In the genomic region with DNA sequence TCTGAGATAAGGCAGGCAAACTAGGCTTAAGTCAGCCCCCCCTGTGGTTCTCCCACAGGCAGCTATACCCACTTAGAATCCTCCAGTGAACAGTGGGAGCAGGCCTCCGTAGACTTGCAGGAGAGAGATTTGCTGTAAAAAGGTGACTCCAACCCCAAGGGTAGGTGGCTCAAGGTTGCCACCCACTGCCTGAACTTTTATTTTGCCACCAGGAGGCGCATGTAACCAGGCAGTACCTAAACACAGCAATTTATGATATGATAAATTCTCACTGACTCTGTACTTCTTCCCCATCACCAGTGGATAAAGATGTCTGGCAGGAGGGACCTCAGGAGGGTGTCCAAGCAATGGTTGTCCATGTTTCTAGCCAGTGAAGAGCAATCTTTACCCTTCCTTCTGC, we compare ENCODE assay signal across 13 mouse cellular contexts. TPM values are rescaled to one million over a fixed set of nuclear protein-coding genes. Genes with fewer than 3 reads are reported as not detected.
DNase-seq lines count a peak whose midpoint lies in the region; ATAC-seq and TF ChIP-seq lines count a peak whose summit lies in the region.
"Had no signal": no experiment of that assay in that cellular context is flagged by ENCODE, and none has a peak within 500 bp of the region (broad histone marks: within the 10 kb centered on the region; RNA-seq: fewer than 3 reads in every experiment).

No protein-coding gene starts in this region.

- no peaks in the 10 kb centered on the region for H3K27me3 ChIP-seq in cerebellum, adult 2 months (ENCODE audit: control insufficient read depth, insufficient read depth, low read length)
- H3K27me3 ChIP-seq in liver, adult 2 months (ENCODE audit: control insufficient read depth, insufficient read depth, low read length): no peaks in the 10 kb centered on the region
- H3K27me3 ChIP-seq in liver, embryonic 11.5 days (replicated peaks; ENCODE audit: control insufficient read depth, insufficient read depth, low read length): no peaks in the 10 kb centered on the region

- no peaks in the 10 kb centered on the region for H3K9me3 ChIP-seq in liver, embryonic 11.5 days (ENCODE audit: control insufficient read depth, low read length)
- H3K9me3 ChIP-seq: heart, embryonic 13.5 days had no signal

- H3K4me1 ChIP-seq in cerebellum, adult 2 months (ENCODE audit: control insufficient read depth, insufficient read depth, low read length): peaks cover 14% of the 10 kb centered on the region
- H3K4me1 ChIP-seq in liver, adult 2 months (ENCODE audit: control insufficient read depth, insufficient read depth, low read length): no peaks in the 10 kb centered on the region
- H3K4me1 ChIP-seq in liver, embryonic 11.5 days (replicated peaks; ENCODE audit: control insufficient read depth, insufficient read depth, low read length): no peaks in the 10 kb centered on the region
- H3K4me1 ChIP-seq: heart, embryonic 13.5 days had no signal

- TF ChIP-seq CTCF in cerebellum, adult 2 months (IDR thresholded peaks at IDR 0.05; ENCODE audit: borderline replicate concordance, insufficient read depth, low read depth, low read length): peak; percentile 24; the same call in 1 of the 2 replicates
- peak; percentile 14; the same call in 1 of the 2 replicates for TF ChIP-seq CTCF in liver, adult 2 months (IDR thresholded peaks at IDR 0.05; ENCODE audit: low read depth, low read length)

- H3K4me2 ChIP-seq in liver, embryonic 11.5 days: no peak overlapping the region
- H3K4me2 ChIP-seq: heart, embryonic 13.5 days; midbrain, embryonic 11.5 days had no signal

- no peaks in the 10 kb centered on the region for H3K36me3 ChIP-seq in liver, adult 2 months (ENCODE audit: control insufficient read depth, insufficient read depth, low read length)
- no peaks in the 10 kb centered on the region for H3K36me3 ChIP-seq in liver, embryonic 11.5 days (ENCODE audit: control insufficient read depth, insufficient read depth, low read length)
- H3K36me3 ChIP-seq: heart, embryonic 13.5 days had no signal

- DNase-seq in cerebellum, adult 2 months: no peak
- no peak for DNase-seq in cerebellum, adult 8-10 months
- DNase-seq in liver, adult 2 months (ENCODE audit: extremely low read depth, low read depth, low spot score): no peak
- no peak for DNase-seq in liver, embryonic 11.5 days (ENCODE audit: low spot score)
- peak; percentile 32 for DNase-seq in CD4-positive helper T cell, adult 2 months (ENCODE audit: low read depth, low spot score)
- DNase-seq in naive thymus-derived CD4-positive, alpha-beta T cell, adult 2 months (ENCODE audit: low read depth): peak; percentile 56
- no peak for DNase-seq in right cerebral cortex, postnatal 14 days
- DNase-seq: cerebellum, adult 9-10 months; layer of hippocampus, adult 9-11 months had no signal

- TF ChIP-seq POLR2A in cerebellum, adult 2 months (IDR thresholded peaks at IDR 0.05; ENCODE audit: borderline replicate concordance, insufficient read depth, low read length): no peak
- no peak for TF ChIP-seq POLR2A in liver, adult 2 months (IDR thresholded peaks at IDR 0.05; ENCODE audit: extremely low read depth, insufficient read depth, low read length)

- no peak overlapping the region for H3K27ac ChIP-seq in cerebellum, adult 2 months (ENCODE audit: insufficient read depth, low read length)
- no peak overlapping the region for H3K27ac ChIP-seq in liver, adult 2 months (replicated peaks; ENCODE audit: insufficient read depth, low read depth, low read length)
- H3K27ac ChIP-seq in liver, embryonic 11.5 days (ENCODE audit: low read depth, low read length): no peak overlapping the region
- H3K27ac ChIP-seq: heart, embryonic 13.5 days had no signal

- H3K4me3 ChIP-seq in cerebellum, adult 2 months (replicated peaks; ENCODE audit: insufficient read depth, low read depth, low read length): no peak overlapping the region
- no peak overlapping the region for H3K4me3 ChIP-seq in liver, adult 2 months (ENCODE audit: insufficient read depth, low read depth, low read length)
- no peak overlapping the region for H3K4me3 ChIP-seq in liver, embryonic 11.5 days (ENCODE audit: low read depth, low read length)
- H3K4me3 ChIP-seq: heart, embryonic 13.5 days had no signal

- H3K9ac ChIP-seq in liver, adult 2 months (ENCODE audit: low read depth, low read length): no peak overlapping the region
- no peak overlapping the region for H3K9ac ChIP-seq in liver, embryonic 11.5 days (ENCODE audit: low read depth, low read length)
- H3K9ac ChIP-seq: heart, embryonic 13.5 days had no signal

- 50% methylated on average over 2 of the region's 2 CpGs for WGBS in cerebellum, adult 2 months
- 40% methylated on average over 2 of the region's 2 CpGs for WGBS in liver, adult 2 months
- WGBS in liver, embryonic 11.5 days: 33% methylated on average over 2 of the region's 2 CpGs

- H3K79me2 ChIP-seq in liver, adult 2 months (ENCODE audit: control insufficient read depth, insufficient read depth, low read length): no peaks in the 10 kb centered on the region

- ATAC-seq in liver, embryonic 11.5 days (replicated peaks; ENCODE audit: low FRiP score): no peak
- ATAC-seq in erythroid progenitor cell, adult 5-6 weeks (replicated peaks; ENCODE audit: low FRiP score, poor library complexity, severe bottlenecking): no peak
- ATAC-seq: inflammation-experienced regulatory T-cells, adult 6 months had no signal

RNA-seq across cellular contexts. Expression of a gene that starts 38.1 kb away (rescaled TPM):
- polyA plus RNA-seq in cerebellum, adult 2 months (2012; rRNA removed): 27.2 and 28.3 TPM in 2 replicates
- total RNA-seq in liver, adult 2 months (2014; rRNA removed): 2.1 and 2.2 TPM in 2 replicates
- polyA plus RNA-seq in liver, adult 2 months (2012; rRNA removed): 7.4 and 8.8 TPM in 2 replicates
- polyA plus RNA-seq in liver, embryonic 11.5 days (2014; fragmentation: Nextera tagmentation; extraction: Ambion mirVana): 3.4 and 3.8 TPM in 2 replicates
- total RNA-seq in erythroid progenitor cell, adult 5-6 weeks (2015; ENCODE audit: low replicate concordance): 0.72 TPM in 1 of 2 replicates, not detected in the other
- 0.13 and 3.5 TPM in 2 replicates for total RNA-seq in erythroid progenitor cell, adult 5-6 weeks (2017; ENCODE audit: low replicate concordance)

Comparison
In these comparisons a context has a peak if more than half of its experiments do, and no peak if none do; other contexts are left out.
1. DNase-seq: peak in CD4-positive helper T cell, adult 2 months (single experiment) and naive thymus-derived CD4-positive, alpha-beta T cell, adult 2 months (single experiment); none in cerebellum, adult 2 months (0 of 2), cerebellum, adult 8-10 months (single experiment), liver, adult 2 months (single experiment), liver, embryonic 11.5 days (single experiment) and right cerebral cortex, postnatal 14 days (single experiment).